Mouse (Mus musculus): ENCODE results near the gene Edc3. TPM values are rescaled to one million over a fixed set of nuclear protein-coding genes. Genes with fewer than 3 reads are reported as not detected.
"Not testable (repeated sequence)": the region's sequence is repeated elsewhere in the genome, so short reads cannot be mapped to it uniquely, and the experiment has no call there.

Gene Edc3
- total RNA-seq, 1 experiment from 2014 or later: 3.7 TPM

GRCm38 (mm10) chr9:57696380-57697285 lies 11.7 kb upstream of the Edc3 start:
- no peak for ATAC-seq (replicated peaks; ENCODE audit: insufficient number of reproducible peaks, low FRiP score, low TSS enrichment, poor library complexity, severe bottlenecking)

- ATAC-seq (replicated peaks; ENCODE audit: insufficient number of reproducible peaks, low FRiP score, low TSS enrichment, poor library complexity, severe bottlenecking): no peak
These were observed 11.0 kb upstream of the Edc3 start for GRCm38 (mm10) chr9:57697380-57697779.

DNA sequence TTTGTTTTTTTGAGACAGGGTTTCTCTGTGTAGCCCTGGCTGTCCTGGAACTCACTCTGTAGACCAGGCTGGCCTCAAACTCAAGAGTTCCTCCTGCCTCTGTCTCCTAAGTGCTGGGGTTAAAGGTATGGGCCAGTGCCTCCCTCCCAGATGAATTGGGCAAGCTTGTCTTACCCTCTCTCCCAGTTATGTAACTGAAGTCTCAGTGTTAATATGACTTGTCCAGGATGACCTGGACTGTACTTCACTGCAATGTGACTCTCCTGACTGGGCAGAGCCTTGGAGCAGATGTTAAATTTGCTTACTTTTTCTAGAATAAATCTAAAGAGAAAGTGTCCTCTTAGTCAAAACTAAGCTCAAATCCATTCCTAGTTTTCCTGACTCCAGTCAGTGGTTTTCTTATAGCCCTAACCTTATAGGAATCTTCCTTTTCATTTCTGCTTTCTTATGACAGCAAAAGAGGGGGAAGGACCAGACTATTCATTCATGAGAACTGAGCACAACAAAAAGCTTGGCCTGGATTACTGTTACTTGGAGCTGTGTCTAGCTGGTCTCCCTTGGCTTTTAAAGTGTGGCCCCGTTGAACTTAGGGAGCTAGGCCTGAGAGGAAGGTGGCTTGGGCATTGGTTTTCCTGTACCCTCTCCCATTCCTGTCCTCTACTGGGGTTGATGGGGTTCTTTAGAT lies 9.7 kb upstream of the Edc3 start:
- ATAC-seq (replicated peaks; ENCODE audit: insufficient number of reproducible peaks, low FRiP score, low TSS enrichment, poor library complexity, severe bottlenecking): no peak

DNA sequence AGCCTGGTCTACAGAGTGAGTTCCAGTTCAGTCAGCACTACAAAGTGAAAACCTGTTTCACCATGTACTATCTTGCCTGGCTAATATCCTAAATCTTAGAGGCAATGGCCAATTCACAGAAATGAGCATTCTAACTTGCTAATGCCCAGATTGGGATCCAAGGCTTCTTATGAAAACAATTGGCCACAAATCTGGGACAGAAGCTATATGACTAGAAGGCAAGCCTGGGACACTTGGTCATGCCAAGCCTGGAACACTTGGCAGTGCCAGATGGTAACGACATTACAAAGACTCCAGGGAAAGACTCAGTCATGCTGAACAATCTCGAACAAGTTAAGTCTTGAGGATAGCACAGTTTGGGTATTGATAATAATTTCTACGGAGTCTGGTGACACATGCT lies 1.8 kb upstream of the Edc3 start:
- ATAC-seq (replicated peaks; ENCODE audit: insufficient number of reproducible peaks, low FRiP score, low TSS enrichment, poor library complexity, severe bottlenecking): no peak

- ATAC-seq (replicated peaks; ENCODE audit: insufficient number of reproducible peaks, low FRiP score, low TSS enrichment, poor library complexity, severe bottlenecking): no peak
These were observed 457 bp downstream of the Edc3 start for GRCm38 (mm10) chr9:57708720-57709274.

GRCm38 (mm10) chr9:57710214-57710613 lies 1.9 kb downstream of the Edc3 start:
- not testable (repeated sequence) for ATAC-seq (replicated peaks; ENCODE audit: insufficient number of reproducible peaks, low FRiP score, low TSS enrichment, poor library complexity, severe bottlenecking)

DNA sequence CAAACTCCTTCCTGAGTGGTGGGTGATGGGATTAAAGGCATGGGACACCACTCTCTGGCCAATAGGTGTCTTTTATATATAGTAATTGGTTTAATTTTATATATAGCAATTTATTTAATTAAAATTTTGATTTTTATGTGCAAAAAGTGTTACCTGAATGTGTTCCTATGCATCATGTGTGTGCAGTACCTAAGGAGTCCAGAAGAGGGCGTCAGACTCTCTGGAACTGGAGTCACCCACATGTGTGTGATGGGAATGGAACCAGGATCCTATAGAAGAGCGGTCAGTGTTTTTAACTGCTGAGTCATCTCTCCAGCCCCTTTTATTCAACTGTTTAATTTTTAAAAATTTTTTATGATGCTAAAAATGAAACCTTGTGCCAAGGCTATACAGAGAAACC lies 3.9 kb downstream of the Edc3 start:
- ATAC-seq (replicated peaks; ENCODE audit: insufficient number of reproducible peaks, low FRiP score, low TSS enrichment, poor library complexity, severe bottlenecking): no peak

DNA sequence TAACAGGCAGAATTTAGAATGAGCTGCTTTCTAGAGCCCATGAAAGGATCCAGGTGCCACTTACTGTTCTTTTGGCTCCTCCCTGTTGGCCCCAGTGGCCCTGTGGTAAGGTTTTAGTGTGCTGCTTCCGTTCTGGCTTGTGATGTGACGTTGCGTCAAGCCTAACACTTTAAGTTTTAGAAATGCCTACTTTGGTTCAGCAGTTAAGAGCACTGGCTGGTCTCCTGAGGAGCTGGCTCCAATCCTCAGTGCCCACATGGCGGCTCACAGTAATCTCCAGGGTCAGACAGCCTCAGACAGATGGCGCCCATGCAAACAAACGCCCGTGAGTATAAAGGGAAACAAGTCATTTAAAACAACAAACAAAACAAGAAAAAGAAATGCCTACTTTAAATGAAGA lies 10.1 kb downstream of the Edc3 start:
- no peak for ATAC-seq (replicated peaks; ENCODE audit: insufficient number of reproducible peaks, low FRiP score, low TSS enrichment, poor library complexity, severe bottlenecking)

DNA sequence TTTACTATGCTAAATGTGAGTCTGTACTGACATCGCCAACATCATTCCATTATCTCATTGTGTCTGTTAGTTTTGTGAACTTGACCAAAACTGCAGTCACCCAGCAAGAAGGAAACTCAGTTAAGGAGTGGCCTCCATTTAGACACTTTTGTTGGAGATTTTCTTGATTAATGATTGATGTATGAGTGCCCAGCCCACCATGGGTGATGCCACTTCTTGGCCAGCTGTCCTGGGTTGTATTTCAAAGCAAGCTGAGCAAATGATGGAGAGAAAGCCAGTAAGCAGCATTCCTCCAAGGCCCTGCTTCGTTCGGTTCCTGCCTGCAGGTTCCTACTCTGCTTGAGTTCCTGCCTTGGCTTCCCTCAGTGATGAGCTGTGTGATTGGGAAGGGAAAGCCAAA lies 12.4 kb downstream of the Edc3 start:
- no peak for ATAC-seq (replicated peaks; ENCODE audit: insufficient number of reproducible peaks, low FRiP score, low TSS enrichment, poor library complexity, severe bottlenecking)

DNA sequence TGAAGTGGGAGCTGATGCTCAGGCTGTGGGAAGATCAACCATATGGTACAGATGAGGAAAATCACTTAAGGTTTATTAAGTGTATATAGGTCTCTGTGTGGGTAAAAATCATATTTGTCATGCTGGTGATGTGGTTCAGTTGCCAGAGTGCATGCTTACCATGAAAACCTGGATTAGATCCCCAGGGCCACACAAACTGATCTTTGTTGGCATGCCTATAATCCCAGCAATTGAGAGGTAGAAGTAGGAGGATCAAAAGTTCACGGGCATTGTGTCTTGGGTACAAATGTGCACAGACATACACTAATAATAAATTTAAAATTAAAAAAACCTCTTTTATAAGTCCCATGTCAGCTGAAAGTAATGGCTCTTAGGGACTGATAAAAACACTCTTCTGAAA lies 14.0 kb downstream of the Edc3 start:
- no peak for ATAC-seq (replicated peaks; ENCODE audit: insufficient number of reproducible peaks, low FRiP score, low TSS enrichment, poor library complexity, severe bottlenecking)

DNA sequence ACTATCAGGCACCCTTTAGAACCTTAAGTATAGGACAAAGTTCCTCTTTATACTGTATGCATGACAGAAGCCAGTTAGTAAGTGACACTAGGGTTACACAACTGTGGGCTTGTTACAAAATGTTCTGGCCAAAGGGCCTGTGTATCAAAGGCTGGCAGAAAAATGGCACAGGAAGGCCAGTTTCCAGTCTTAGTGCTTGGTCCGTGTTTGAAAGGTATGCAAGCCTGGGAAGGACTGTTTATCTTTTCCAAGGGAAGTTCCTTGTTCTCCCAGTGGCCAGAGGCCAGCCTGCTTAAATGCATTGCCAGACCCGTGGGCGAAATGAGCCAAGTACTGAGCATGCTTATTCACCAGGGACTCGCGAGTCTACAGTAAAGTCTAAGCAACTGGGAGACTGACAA lies 15.0 kb downstream of the Edc3 start:
- peak; percentile 87 for ATAC-seq (replicated peaks; ENCODE audit: insufficient number of reproducible peaks, low FRiP score, low TSS enrichment, poor library complexity, severe bottlenecking)

DNA sequence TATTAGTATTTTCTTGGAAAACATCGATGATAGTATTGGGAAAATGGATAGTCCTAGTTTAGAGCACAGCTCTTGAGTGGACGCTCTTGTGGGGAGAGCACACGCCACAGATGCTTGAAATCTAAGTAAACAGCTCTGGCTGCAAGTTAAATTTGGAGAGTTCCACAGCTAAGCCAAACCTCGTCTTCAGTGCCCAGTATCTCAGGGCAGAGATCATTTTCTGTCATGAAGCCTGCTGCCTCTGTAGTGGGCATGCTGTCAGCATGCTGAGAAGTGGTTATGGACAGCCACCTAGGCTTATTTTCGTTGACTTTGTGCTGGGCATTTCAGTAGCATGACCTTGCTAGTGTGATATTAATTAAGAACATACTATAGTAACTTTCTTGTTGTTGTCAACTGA lies 15.5 kb downstream of the Edc3 start:
- no peak for ATAC-seq (replicated peaks; ENCODE audit: insufficient number of reproducible peaks, low FRiP score, low TSS enrichment, poor library complexity, severe bottlenecking)

DNA sequence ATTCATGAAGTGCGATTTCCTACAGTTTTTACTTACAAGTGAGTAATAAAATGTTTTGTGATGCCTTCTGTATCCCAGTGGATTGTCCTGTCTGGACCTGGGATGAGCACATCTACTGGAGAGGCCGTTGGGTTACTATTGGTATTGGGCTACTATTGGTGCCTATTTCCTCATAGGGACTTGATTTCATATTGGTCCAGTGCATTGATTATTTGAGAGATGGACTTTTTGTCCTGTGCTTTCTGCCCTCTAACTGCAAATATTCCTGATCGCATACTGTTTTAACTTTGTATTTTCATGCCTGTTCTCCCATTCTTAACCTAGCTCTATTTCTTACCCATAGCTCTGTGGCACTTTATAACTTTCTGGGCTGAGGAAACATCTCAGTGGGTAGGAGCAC lies 16.4 kb downstream of the Edc3 start:
- ATAC-seq (replicated peaks; ENCODE audit: insufficient number of reproducible peaks, low FRiP score, low TSS enrichment, poor library complexity, severe bottlenecking): no peak

DNA sequence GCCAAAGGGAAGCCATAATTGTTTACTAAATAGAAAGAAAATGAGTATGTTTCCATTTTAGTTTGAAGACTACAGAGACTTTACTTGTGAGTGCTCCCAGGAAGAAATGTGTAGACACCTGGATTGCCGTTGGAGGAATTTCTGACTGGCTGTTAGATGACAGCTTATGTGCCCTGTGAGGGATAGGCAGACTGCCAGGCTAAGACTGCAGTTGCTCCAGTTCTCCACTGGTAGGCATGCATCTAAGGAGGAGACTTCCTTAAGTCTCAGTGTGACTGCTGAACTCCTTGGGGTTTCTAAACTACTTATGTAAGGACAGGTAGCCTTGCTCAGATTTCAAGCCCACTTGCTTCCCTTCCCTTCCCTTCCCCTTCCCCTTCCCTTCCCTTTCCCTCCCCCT lies 20.0 kb downstream of the Edc3 start:
- no peak for ATAC-seq (replicated peaks; ENCODE audit: insufficient number of reproducible peaks, low FRiP score, low TSS enrichment, poor library complexity, severe bottlenecking)

DNA sequence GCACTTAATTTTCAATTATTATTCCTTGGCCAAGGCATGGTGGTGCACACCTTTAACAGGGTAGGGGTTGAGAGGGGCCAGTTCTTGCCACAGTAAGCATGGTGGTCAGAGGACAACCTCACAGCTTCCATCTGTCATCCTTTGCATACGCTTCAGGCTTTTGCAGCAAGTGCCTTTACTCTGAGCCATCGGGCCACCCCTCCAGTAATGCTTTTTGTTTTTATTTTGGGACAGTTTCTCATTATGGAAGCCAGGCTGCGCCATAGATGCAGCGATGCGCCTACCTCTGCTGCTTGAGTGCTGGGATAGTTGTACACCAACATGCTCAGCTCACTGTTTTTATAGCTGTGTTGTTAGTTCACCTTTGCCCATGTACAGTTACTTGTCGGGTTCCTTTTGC lies 25.3 kb downstream of the Edc3 start:
- ATAC-seq (replicated peaks; ENCODE audit: insufficient number of reproducible peaks, low FRiP score, low TSS enrichment, poor library complexity, severe bottlenecking): no peak

DNA sequence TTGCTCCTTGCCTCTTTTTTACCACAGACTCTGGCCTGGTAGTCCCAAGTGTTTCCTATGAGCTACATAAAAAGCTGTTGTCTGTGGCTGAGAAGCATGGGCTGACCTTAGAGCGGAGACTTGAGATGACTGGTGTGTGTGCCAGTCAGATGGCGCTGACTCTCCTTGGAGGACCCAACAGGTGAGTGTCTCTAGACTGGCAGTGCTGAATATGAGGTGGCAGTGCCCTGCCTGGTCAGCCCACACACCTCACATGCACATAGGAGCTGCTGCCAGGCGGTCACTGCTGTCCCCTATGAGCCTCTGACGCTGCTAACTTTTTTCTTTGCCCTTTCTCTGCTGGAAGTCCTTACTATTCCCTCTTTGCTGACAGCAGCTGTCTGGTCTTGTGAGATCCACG lies 31.5 kb downstream of the Edc3 start:
- ATAC-seq (replicated peaks; ENCODE audit: insufficient number of reproducible peaks, low FRiP score, low TSS enrichment, poor library complexity, severe bottlenecking): no peak

DNA sequence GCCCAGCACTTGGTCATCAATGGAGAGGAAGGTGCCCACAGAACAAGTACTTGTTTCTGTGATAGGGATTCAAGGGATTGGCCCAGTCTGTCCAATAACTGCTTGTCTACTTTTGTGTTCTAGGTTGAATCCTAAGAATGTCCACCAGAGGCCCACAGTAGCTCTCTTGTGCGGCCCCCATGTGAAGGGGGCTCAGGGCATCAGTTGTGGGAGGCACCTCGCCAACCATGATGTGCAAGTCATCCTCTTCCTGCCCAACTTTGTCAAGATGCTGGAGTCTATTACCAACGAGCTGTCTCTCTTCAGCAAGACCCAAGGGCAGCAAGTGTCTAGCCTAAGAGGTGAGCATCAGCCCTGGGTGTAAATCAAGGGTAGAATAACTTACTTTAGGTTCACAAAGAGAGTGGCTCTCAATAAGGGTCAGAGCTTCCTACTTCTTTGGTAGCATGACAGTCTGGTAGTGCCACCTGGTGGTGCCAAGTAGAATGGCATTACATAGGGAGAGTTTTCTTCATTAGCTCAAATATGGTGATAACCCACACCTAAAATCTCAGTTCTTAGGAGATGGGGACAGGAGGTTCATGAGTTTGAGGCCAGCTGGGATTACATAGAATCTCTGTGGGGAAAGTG lies 36.2 kb downstream of the Edc3 start:
- peak; percentile 76 for ATAC-seq (replicated peaks; ENCODE audit: insufficient number of reproducible peaks, low FRiP score, low TSS enrichment, poor library complexity, severe bottlenecking)

GRCm38 (mm10) chr9:57747067-57747466 lies 38.7 kb downstream of the Edc3 start:
- no peak for ATAC-seq (replicated peaks; ENCODE audit: insufficient number of reproducible peaks, low FRiP score, low TSS enrichment, poor library complexity, severe bottlenecking)

- no peak for ATAC-seq (replicated peaks; ENCODE audit: insufficient number of reproducible peaks, low FRiP score, low TSS enrichment, poor library complexity, severe bottlenecking)
These were observed 39.8 kb downstream of the Edc3 start for GRCm38 (mm10) chr9:57748137-57748536.

All from monocyte, adult 5-6 weeks (primary cell).